Mouse (Mus musculus) CD4-positive, CD25-positive, alpha-beta regulatory T cell, adult 9 weeks (primary cell): ENCODE data around the gene Gsdme. TPM values are rescaled to one million over a fixed set of nuclear protein-coding genes. Genes with fewer than 3 reads are reported as not detected.

Experiments
- polyA plus RNA-seq: library from polyadenylated mRNA; unstranded; fragments of 100-300 nt; shearing (Covaris generic); gene quantifications from one replicate; pipeline ENCODE4 v1.2.1, GENCODE M21; 2017

Gene Gsdme
- polyA plus RNA-seq, result 4.2 TPM

GRCm38 (mm10) chr6:50263670-50264069, at the start of gene Gsdme:
TSS of gene Gsdme (minus strand) at chr6:50263862.

Other genes starting within 250 kb of the Gsdme start
- gene Mpp6, start 153.6 kb downstream of the Gsdme start, polyA plus RNA-seq, result 5.6 TPM
- gene Osbpl3, start 192.3 kb upstream of the Gsdme start, polyA plus RNA-seq, result 50.3 TPM